Mouse (Mus musculus): ENCODE measurements around the gene Mob4.
"Not testable (repeated sequence)": the region's sequence is repeated elsewhere in the genome, so short reads cannot be mapped to it uniquely, and the experiment has no call there.

DNA sequence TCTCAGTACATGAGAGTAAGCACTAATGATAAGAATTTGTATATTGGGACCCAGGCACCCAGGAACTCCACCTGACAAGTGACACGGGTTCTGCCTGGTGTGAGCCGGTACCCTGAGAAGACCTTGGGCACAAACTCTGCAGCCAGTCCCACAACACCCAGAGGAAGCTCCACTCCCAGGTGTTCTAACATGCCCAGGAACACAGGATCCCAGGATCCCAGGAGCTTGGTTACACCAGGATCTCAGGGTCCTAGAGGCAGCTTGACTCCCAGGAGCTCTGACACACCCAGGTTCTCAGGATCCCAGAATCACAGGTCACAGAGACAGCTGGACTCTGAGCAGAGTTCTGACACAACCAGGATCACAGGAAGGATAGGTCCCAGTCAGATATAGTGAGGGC is 6.9 kb upstream of the Mob4 start:
- TF ChIP-seq CTCF (conservative IDR thresholded peaks at IDR 0.05; ENCODE audit: insufficient read depth, insufficient read length, low read depth, low read length); POLR2A (IDR thresholded peaks at IDR 0.05; ENCODE audit: low read depth, low read length): not testable (repeated sequence)

All from kidney, adult 2 months (tissue).